Mouse (Mus musculus): ENCODE results near the gene Pi4kb.

DNA sequence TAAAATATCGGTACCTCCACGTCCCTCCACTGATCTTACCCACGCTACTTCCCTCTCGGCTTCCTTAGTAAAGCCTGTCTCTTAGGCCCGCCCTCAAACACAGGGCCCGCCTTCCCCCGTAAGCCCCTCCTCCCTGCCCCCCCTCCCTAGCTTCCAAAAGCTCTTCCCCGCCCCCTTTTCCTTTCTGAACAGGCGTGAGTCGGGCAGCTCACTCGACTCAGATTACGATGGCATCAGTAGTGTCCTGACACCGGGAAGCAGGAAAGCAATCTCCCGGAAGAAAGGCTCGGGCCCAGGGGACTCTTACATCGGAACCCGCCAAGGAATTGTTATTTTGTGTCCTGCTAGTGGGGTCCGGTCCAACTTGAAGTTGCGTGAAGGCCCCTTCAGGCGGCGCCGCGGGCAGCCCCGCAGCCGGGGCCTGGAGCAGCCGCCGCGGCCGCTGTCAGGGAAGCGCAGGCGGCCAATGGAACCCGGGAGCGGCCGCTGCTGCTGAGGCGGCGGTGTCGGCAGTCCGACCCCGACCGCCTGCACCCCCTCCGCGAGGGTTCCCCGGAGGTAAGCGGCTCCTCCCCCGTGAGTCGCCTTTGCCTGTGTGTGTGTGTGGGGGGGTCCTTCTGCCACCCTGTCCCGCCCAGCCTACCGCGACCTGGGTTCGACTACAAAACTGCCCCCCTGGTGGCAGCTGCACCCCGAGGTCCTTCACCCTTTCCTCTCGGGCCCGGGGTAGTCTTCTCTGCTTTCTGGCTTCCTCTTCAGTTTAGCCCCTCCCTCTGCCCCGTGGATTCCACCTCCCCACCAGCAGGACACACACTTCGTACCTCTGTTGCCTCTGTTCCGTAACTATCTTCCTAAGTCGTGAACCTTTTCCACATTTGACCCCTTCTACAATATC, at the start of gene Pi4kb:
- TF ChIP-seq CTCF (IDR thresholded peaks at IDR 0.05; ENCODE audit: borderline replicate concordance, insufficient read depth, low read depth, low read length): no peak
- TF ChIP-seq POLR2A (IDR thresholded peaks at IDR 0.05; ENCODE audit: borderline replicate concordance, insufficient read depth, low read length): peak; percentile 59; the same call in 1 of the 2 replicates
